Mouse (Mus musculus) olfactory bulb, adult 2 months (tissue): ENCODE results near the gene Gle1. TPM values are rescaled to one million over a fixed set of nuclear protein-coding genes. Genes with fewer than 3 reads are reported as not detected.
A peak's percentile ranks its signal among the peaks of the same experiment; 100 is the strongest.

ENCODE experiments used
- H3K27ac ChIP-seq: fragments of 200-500 bp; 2 replicates; pipeline ENCODE4 v1.5.1; 2012; ENCODE audit warnings: low read depth, low read length; ENCODE audit not compliant: insufficient read depth
- H3K4me1 ChIP-seq: fragments of 200-500 bp; 2 replicates; pipeline ENCODE4 v1.6.1; 2012; ENCODE audit warnings: low read length; ENCODE audit not compliant: control insufficient read depth, insufficient read depth
- H3K4me3 ChIP-seq: fragments of 200-500 bp; 2 replicates; pipeline ENCODE4 v1.5.1; 2012; ENCODE audit warnings: mild to moderate bottlenecking, low read depth, low read length, moderate library complexity; ENCODE audit not compliant: insufficient read depth
- CTCF ChIP-seq: fragments of 200-500 bp; IDR thresholded peaks from 2 replicates; pipeline ENCODE4 v1.5.1; 2012; ENCODE audit warnings: low read depth, mild to moderate bottlenecking, low read length, moderate library complexity; ENCODE audit not compliant: insufficient read depth
- POLR2A ChIP-seq: fragments of 200-500 bp; IDR thresholded peaks from 2 replicates; pipeline ENCODE4 v1.6.1; 2012; ENCODE audit warnings: mild to moderate bottlenecking, low read depth, low read length, moderate library complexity; ENCODE audit not compliant: insufficient read depth
- WGBS: fragments of 180-500 bp; shearing (Covaris S2); methylation state at CpG from one replicate; pipeline ENCODE4 v1.1.7; 2018; 5-methylcytosine and 5-hydroxymethylcytosine counted together
- polyA plus RNA-seq: library from polyadenylated mRNA; stranded (reverse); fragments of >200 nt; gene quantifications from 2 replicates; pipeline ENCODE4 v1.2.4, GENCODE M21; 2012; ENCODE audit warnings: low replicate concordance; ENCODE audit not compliant: missing spikeins, insufficient read depth, insufficient read length

Gene Gle1
- polyA plus RNA-seq, 1 experiment: not detected

DNA sequence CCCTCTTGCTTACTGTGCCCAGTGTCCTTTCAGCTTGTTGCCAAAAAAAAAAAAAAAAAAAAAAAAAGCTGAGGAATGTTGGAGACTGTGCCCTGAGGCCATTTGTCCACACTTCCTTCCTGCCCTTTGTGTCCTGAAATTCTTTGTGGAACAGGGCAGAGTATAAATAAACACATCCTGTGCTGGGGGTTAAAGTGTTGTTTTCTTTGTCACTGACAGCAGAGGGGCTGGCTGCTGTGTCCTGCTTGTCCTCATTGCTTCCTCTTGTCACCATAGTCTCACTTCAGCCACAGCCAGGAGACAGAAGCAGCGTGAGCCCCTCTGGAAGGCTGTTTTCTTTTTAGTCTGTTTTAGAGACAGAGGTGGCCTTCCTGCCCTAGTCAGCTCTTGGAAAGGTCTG is 9.5 kb downstream of the Gle1 start:
- Histone ChIP-seq H3K4me3 (no peak overlapping the region), H3K27ac (no peak overlapping the region), H3K4me1 (no peaks in the 10 kb centered on the region)
- 65% methylated on average over 1 of the region's 1 CpGs for WGBS
- TF ChIP-seq CTCF (no peak), POLR2A (no peak)

DNA sequence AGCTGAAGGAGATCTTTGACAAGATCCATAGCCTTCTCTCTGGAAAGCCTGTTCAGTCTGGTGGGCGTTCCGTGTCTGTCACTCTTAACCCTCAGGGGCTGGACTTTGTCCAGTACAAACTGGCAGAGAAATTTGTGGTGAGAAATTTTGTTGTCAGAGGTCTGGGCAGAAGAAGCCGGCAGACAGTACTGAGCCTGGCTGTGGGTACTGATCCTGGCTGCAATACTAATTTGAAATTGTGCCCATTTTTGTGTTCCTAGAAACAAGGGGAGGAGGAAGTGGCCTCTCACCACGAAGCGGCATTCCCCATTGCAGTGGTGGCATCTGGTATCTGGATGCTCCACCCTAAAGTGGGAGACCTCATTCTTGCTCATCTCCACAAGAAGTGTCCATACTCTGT is 13.7 kb downstream of the Gle1 start:
- TF ChIP-seq CTCF: no peak
- no peak for TF ChIP-seq POLR2A
- no peak overlapping the region for H3K4me3 ChIP-seq
- H3K27ac ChIP-seq: no peak overlapping the region
- WGBS: 70% methylated on average over 5 of the region's 5 CpGs
- no peaks in the 10 kb centered on the region for H3K4me1 ChIP-seq

- no peak overlapping the region for H3K27ac ChIP-seq
- peaks cover 4% of the 10 kb centered on the region for H3K4me1 ChIP-seq
- TF ChIP-seq POLR2A (no peak), CTCF (no peak)
- H3K4me3 ChIP-seq: no peak overlapping the region
- 98% methylated on average over 7 of the region's 7 CpGs for WGBS
Observed at GRCm38 (mm10) chr2:29961246-29961645, 26.0 kb downstream of the Gle1 start.

- TF ChIP-seq CTCF (no peak), POLR2A (no peak)
- Histone ChIP-seq H3K4me1 (peaks cover 10% of the 10 kb centered on the region), H3K4me3 (peak overlapping the region; percentile 58), H3K27ac (peak overlapping the region; percentile 82)
- 7% methylated on average over 10 of the region's 10 CpGs for WGBS
Observed at GRCm38 (mm10) chr2:29964354-29965249, 29.4 kb downstream of the Gle1 start.

GRCm38 (mm10) chr2:29965250-29965843 is 30.1 kb downstream of the Gle1 start, which contains the start of gene Sptan1:
Gene Sptan1, plus strand, starts transcription at chr2:29965560.
- under 1% methylated on average over 82 of the region's 82 CpGs for WGBS
- Histone ChIP-seq H3K4me3 (peak within 1 kb of the TSS; percentile 83), H3K27ac (peak within 1 kb of the TSS; percentile 89), H3K4me1 (peaks cover 10% of the 10 kb centered on the region)
- peak; percentile 100 for TF ChIP-seq POLR2A
- TF ChIP-seq CTCF: no peak

DNA sequence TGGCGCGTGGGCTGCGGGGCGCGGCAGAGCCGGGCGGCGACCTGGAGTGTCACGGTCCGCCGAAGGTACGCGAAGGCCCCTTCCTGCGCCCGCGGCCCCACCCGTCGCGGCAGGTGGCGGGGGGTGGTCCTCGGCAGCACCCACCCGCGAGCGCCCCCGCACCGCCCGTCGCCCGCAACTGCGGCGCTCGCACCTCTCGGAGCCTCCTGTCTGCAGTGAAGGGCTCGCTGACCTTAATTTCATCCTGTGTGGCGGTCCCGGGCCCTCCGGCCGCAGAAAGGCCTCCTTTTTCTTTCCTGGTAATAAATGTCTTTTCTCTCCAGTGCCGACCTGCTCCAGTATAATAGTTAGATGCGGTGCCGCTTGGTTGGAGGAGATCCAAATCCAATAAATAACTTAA is 30.7 kb downstream of the Gle1 start:
- TF ChIP-seq CTCF (no peak), POLR2A (no peak)
- under 1% methylated on average over 41 of the region's 41 CpGs for WGBS
- peak overlapping the region; percentile 83 for H3K4me3 ChIP-seq
- peaks cover 10% of the 10 kb centered on the region for H3K4me1 ChIP-seq
- H3K27ac ChIP-seq: peak overlapping the region; percentile 89

DNA sequence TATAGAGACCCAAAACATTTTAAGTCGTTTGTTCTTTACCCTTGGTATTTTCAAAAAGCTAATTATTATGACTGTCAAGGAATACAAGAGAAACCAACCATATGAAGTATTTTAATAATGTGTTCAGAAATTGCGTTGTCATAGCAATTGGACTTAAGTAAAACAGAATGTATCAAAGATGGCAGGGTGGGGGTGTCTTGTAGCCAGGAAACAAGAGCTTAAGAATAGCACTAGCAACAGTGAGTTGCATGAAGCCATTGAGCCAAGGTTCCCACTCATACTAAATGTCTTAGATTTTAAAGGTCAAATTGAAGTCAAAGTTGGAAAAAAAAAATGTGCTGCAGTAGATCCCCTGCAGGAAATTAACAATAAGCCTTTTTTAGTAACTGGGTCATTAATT is 31.6 kb downstream of the Gle1 start:
- Histone ChIP-seq H3K4me3 (peak overlapping the region; percentile 24; the same call in 1 of the 2 replicates), H3K4me1 (peaks cover 12% of the 10 kb centered on the region), H3K27ac (no peak overlapping the region)
- TF ChIP-seq CTCF: no peak
- TF ChIP-seq POLR2A: no peak
- WGBS: 21% methylated on average over 2 of the region's 2 CpGs

DNA sequence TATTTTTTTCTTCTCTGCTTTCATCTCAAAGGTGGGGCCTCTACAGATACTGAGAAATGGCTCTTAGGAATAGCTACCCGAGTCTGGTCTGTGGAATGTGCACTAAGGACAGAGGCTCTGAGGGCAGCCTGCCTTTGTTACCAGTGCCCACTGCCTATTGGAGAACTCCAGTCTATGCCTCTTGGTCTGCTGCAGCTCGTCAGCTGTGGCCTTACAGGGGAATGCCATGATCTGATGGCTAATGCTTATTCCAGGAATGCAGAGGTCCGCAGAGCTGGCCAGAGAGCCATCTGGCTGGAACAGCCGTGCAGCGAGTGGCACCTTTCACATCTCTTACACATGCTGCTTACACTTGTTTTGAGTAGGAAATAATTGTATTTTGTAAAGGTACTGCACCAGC is 32.5 kb downstream of the Gle1 start:
- peaks cover 12% of the 10 kb centered on the region for H3K4me1 ChIP-seq

DNA sequence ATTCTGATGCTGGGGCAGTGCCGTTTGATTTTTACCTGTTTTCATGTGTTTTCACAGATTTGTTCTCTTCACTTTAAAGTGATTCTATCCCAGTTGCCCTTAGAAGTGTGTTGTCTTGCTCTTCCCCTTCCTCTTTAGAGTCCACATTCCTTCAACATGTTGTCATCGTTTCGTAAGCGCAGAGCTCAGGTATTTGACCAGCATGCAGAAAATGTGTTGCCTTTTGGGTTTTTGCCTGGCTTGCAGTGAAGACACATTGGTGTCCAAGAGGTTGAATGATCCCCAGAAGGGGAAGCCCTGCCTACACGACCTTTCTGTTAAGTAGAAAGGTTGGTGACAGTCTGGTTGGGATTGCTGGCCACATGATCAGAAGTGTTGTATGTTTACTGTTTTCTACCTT is 33.4 kb downstream of the Gle1 start:
- H3K27ac ChIP-seq: no peak overlapping the region
- H3K4me3 ChIP-seq: no peak overlapping the region
- no peak for TF ChIP-seq CTCF
- no peak for TF ChIP-seq POLR2A
- WGBS: 61% methylated on average over 5 of the region's 5 CpGs
- H3K4me1 ChIP-seq: peaks cover 8% of the 10 kb centered on the region

More for the DNA sequence above, 32.5 kb downstream of the Gle1 start:
- Histone ChIP-seq H3K27ac (no peak overlapping the region), H3K4me3 (peak overlapping the region; percentile 12; the same call in 1 of the 2 replicates)
- no peak for TF ChIP-seq CTCF
- TF ChIP-seq POLR2A: no peak
- WGBS: 25% methylated on average over 5 of the region's 5 CpGs
